Mouse (Mus musculus): Measurements from ENCODE around the gene Rab6a. TPM values are rescaled to one million over a fixed set of nuclear protein-coding genes. Genes with fewer than 3 reads are reported as not detected.
A peak's percentile ranks its signal among the peaks of the same experiment; 100 is the strongest.
"Not testable (repeated sequence)": the region's sequence is repeated elsewhere in the genome, so short reads cannot be mapped to it uniquely, and the experiment has no call there.

Gene Rab6a
- total RNA-seq (2021): 10 to 100 TPM; 66.0 to 67.1 TPM
- long read RNA-seq, experiment 1, transcript Rab6a-201 (8 exons, 3,214 nt): major isoform, 54 of 90 reads
- long read RNA-seq, experiment 1, transcript Rab6a-202 (8 exons, 3,110 nt): minor isoform, 30 of 90 reads
- long read RNA-seq, experiment 1, partial matches to known transcripts: 0 of 90 reads
- long read RNA-seq, experiment 1, other reads (novel, unspliced or antisense): 6 of 90 reads
- long read RNA-seq, experiment 2, transcript Rab6a-202 (8 exons, 3,110 nt): minor isoform, 26 of 86 reads
- long read RNA-seq, experiment 2, transcript Rab6a-201 (8 exons, 3,214 nt): major isoform, 55 of 86 reads
- long read RNA-seq, experiment 2, partial matches to known transcripts: 4 of 86 reads
- long read RNA-seq, experiment 2, other reads (novel, unspliced or antisense): 1 of 86 reads

DNA sequence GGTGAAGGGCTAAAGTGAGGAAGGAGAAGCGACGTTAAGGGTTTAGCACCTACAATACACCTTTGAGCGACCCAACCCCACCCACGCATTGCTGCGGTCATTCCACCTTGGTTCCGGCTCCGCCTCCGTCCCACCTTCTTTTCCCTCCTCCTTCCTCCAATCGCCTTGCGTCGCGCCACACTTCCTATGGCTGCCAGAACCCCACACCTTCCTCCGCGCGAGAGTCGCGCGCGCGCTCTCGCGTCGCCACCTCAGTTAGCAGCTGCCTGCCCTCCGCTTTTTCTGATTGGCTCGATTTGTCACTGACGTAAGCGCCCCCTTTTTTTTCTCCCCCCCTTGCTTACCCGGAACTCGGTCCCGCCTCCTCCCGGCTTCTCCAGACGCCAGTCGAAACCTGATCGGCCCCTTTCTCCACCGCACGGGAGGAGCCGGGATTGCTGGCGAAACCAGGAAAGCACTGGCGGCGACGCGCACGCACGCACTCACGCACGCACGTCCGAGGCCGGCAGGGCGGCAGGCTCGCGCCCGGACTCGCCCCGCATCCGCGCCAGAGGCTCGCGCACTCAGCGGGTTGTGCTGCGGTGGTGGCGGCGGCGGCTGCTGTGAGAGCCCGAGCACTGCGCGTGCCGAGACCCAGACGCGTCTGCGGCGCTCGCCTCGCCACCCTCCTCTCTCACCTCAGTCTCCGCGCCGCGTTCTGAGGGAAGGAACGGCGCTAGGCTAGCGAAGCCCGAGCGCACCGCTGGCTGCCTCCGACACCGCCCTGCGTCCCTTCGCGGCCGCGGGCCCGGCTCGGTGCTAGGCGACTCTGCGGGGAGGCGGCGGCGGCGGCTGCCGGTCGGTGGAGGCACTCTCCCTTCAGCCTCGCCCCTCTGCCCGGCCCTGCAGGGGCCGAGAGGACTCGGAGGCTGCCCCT lies at the start of gene Rab6a:
Gene Rab6a (plus strand): TSS at position 197 of the 916 bp plus-strand sequence.
- DNase-seq: peak; percentile 97
- intact Hi-C loops (cut with DNase I): loop anchor here (2.0 kb wide), 1 partner anchor 17 kb away; no protein-coding TSS in a partner anchor

DNA sequence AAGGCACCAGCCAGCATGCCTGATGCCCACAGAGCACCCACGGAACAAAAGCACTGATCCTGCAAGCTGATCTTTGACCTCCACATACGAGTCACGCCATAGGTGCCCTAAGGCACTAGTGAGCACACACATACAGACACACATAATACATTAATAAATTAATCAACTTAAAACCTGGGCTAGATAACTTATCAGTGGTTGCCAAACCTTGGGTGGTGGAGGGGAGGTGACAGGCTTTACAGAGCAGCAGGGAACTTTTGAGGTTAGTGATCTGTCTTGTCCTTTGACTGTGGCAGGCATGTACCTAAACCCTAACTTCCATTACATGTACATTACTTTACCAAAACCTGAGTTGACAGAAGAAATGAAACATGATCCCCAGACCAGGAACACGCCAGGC lies 47.9 kb upstream of the Rab6a start:
- intact Hi-C loops (cut with DNase I): no loop called here
- DNase-seq: no peak

- intact Hi-C loops (cut with DNase I): no loop called here
- DNase-seq: no peak
Measured at GRCm38 (mm10) chr7:100561861-100562587, 45.2 kb upstream of the Rab6a start.

- DNase-seq; intact Hi-C loops (cut with DNase I): not testable (repeated sequence)
Measured at GRCm38 (mm10) chr7:100567238-100567637, 40.0 kb upstream of the Rab6a start.

DNA sequence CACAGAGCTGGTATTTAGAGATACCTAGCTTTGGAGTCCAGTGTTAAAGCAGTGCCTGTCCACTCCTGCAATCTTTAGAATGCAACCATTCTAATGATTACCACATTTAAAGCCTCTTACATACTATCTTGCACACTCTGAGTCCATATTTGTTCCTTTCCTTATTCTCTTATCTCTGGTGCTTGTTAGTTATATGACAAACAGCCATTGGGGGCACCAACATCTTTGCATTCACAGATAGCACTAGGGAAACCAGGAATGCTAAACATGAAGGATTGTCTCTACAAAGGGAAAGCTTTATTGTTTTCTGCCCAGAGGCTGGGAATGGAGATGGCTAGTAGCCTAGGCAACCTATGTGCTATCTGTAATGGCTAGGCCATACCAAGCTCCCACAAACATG lies 37.3 kb upstream of the Rab6a start:
- intact Hi-C loops (cut with DNase I): no loop called here
- no peak for DNase-seq

DNA sequence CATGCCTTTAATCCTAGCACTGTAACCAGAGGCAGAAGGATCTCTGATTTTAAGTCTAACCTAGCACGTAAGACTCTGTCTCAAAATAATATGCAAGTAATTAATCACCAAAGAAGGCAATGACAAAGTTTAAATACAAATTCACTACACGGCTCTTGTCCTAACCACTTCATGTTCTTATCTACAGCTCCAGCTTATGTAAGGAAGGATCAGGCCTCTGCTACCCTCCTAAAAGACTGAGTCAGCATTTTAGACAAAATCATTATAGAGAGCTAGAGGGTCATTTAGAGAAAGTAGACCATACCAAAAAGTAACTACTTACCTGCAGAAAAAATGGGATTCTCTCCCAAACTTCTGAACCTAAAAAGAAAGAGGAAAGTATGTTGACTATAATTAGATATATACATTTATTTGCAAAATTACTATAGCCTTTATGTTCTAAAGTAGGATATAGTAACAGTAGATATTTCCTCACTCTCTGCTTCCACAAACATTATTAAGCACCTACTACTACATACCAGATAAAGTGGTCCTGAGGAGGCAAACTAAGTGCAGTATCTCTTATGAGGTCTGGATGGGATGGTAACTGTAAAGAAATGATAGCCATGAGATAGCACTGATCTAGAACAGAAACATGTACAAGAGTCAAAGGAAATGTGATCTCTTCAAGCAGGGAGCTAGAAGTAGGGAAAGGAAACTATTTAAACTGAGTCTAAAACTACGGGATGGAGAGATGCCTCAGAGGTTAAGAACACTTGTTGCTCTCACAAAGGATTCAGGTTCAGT lies 36.1 kb upstream of the Rab6a start:
- intact Hi-C loops (cut with DNase I): no loop called here
- no peak for DNase-seq

- intact Hi-C loops (cut with DNase I): no loop called here
- DNase-seq: no peak
Measured at GRCm38 (mm10) chr7:100572061-100572460, 35.1 kb upstream of the Rab6a start.

GRCm38 (mm10) chr7:100572704-100573103 lies 34.5 kb upstream of the Rab6a start:
- intact Hi-C loops (cut with DNase I): no loop called here
- DNase-seq: no peak

DNA sequence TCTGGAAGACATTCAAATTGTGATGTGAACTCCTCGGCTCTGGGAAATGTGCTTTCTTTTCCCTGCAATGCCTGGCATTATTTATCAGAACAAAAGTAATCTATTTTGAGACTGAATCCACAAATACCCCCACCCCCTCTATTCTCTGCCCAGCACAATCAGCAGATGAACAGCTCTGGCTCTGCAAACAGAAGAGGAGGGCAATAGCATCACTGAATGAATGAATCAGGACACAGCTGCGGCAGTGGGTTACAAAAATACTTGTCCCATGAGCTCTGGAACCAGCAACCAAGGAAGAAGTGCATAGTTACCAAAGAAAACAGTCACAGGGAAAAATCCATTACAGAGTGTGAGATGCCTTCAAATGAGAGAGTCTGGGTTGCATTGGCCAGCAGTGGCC lies 28.4 kb upstream of the Rab6a start:
- intact Hi-C loops (cut with DNase I): loop anchor here (5.0 kb wide), 1 partner anchor 59 kb away; no protein-coding TSS in a partner anchor
- DNase-seq: no peak

- intact Hi-C loops (cut with DNase I): no loop called here
- no peak for DNase-seq
Measured at GRCm38 (mm10) chr7:100582235-100582634, 25.0 kb upstream of the Rab6a start.

GRCm38 (mm10) chr7:100582727-100583236 lies 24.4 kb upstream of the Rab6a start:
- intact Hi-C loops (cut with DNase I): no loop called here
- DNase-seq: peak; percentile 83 to 89

- no peak for DNase-seq
- intact Hi-C loops (cut with DNase I): loop anchor here (2.0 kb wide), 1 partner anchor 17 kb away; the partner anchor contains the start of gene Rab6a
Measured at GRCm38 (mm10) chr7:100589816-100590215, 17.4 kb upstream of the Rab6a start.

- DNase-seq: no peak
- intact Hi-C loops (cut with DNase I): loop anchor here (2.0 kb wide), 1 partner anchor 16 kb away; the partner anchor contains the start of gene Rab6a
Measured at GRCm38 (mm10) chr7:100590504-100590844, 16.7 kb upstream of the Rab6a start.

DNA sequence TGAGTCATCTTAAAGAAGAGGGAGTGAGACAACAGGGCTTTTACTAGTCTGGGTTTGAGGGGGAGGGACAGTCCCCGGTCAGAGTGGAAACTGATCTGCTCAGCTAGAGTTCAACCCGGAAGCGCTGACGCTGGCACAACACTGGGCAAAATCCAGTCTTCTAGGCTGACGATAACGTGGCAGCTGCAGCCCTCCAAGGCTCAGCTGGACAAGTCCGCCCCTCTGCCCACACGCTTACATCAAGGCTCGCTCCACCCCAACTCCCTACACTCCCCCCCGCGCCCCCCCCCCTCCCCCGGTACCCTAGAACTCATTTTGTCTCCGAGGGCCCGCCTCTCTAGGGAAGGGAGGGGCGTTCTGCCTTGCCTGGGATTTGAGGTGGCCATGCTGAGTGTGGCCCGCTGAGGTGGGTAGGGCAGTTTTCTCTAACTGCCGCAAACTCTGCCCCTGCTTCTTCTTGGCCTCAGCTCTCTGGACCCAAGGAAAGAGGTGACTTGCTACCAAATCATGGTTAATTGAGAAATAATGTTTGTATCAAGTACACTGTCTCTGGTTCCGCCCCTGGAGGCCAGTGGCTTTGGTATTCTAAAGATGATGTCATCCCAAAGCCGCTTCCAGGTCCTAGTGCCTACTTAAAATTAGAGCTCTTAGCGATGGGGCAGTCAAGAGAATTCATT lies 16.2 kb upstream of the Rab6a start:
- DNase-seq: peak; percentile 77 to 83
- intact Hi-C loops (cut with DNase I): loop anchor here (2.0 kb wide), 1 partner anchor 16 kb away; the partner anchor contains the start of gene Rab6a

DNA sequence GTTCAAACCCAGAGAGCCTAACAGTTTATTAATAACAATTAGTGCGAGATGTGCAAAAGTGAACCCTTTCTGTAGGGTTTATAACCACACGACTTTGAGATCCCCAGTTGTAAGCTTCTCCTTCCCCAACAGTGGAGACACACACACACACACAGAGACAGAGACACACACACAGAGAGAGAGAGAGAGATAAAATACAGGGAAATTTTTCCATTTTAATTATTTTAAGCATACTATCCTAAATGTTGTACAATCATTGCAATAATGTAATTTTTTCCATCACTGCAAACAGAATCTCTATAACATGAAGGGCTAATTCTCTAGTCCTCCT lies 15.7 kb upstream of the Rab6a start:
- no peak for DNase-seq
- intact Hi-C loops (cut with DNase I): loop anchor here (2.0 kb wide), 1 partner anchor 15 kb away; the partner anchor contains the start of gene Rab6a

DNA sequence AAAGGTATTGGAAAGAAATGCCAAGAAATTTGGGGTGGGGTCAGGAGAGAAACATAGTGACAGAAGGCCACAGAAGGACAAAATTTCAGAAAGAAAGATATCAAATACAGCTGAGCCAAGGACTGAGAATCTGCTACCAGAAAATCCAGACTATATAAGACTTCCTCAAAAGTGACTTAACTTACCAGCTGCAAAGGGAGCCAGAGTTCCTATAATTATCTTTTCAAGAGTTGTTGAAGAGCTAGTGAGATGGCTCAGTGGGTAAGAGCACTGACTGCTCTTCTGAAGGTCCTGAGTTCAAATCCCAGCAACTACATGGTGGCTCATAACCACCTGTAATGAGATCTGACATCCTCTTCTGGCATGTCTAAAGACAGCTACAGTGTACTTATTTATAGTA lies 13.9 kb upstream of the Rab6a start:
- intact Hi-C loops (cut with DNase I): no loop called here
- DNase-seq: no peak

- intact Hi-C loops (cut with DNase I): no loop called here
- no peak for DNase-seq
Measured at GRCm38 (mm10) chr7:100600211-100600610, 7.0 kb upstream of the Rab6a start.

DNA sequence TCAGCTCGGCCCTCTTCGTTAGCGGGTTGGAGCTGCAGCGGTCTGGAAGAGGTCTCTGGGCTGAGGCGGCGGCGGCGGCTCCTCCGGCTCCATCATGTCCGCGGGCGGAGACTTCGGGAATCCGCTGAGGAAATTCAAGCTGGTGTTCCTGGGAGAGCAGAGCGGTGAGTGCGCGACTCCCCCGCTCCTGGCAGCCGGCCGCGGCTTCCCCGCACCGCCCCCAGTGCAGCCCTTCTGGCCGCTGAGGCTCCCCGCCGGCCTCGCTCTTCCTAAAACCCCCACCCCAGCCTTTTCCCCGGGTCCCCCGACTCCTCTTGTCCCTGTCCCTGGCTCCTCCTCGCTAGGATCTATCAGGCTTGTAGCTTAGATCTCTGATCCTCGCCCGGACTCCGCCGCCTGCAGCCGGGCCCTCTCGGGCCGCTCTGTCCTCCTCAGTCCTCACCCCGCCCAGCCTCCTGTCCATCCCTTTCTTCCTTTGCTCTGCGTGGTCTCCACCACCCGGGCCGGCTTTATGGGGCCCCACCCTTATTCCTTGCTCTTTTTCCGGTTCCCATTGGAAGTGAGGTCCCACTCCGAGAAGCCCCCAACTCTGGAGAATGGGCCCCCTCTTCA lies 1.0 kb downstream of the Rab6a start, which contains the start of gene Mrpl48:
Gene Mrpl48 (minus strand): TSS at position 172 of the 612 bp plus-strand sequence.
- intact Hi-C loops (cut with DNase I): no loop called here

More for the DNA sequence above, 1.0 kb downstream of the Rab6a start, which contains the start of gene Mrpl48:
- DNase-seq: peak; percentile 72 to 73
